Mouse (Mus musculus) heart, postnatal 0 days (tissue): ENCODE data around the gene Pdzd2.

ENCODE experiments used
- CTCF ChIP-seq: IDR thresholded peaks from 2 replicates; pipeline ENCODE4 v1.5.1; 2016; ENCODE audit warnings: antibody characterized with exemption, control low read depth, low read depth
- EP300 ChIP-seq: IDR thresholded peaks from 2 replicates; pipeline ENCODE4 v1.6.1; 2016; ENCODE audit warnings: antibody characterized with exemption, low read depth

DNA sequence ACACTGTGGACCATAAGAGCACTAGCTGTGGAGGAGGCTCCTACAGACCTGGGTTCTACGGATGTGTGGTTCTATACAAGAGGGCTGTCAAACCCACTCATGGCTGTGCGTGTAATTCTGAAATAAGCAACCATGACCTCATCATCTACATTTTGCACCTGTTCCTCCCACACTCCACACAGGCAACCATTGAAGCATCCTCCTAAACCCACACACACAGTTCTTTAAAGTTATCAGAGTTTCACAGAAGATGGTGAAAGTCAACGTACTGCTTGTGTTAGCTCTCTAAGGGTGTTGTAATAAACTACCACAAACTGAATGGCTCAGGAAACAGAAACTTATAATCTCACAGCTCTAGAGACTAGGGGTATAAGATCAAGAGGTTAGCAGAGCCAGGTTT lies 151.1 kb downstream of the Pdzd2 start:
- TF ChIP-seq CTCF: no peak
- TF ChIP-seq EP300: no peak
